Mouse (Mus musculus): ENCODE data around the gene Ets1. TPM values are rescaled to one million over a fixed set of nuclear protein-coding genes. Genes with fewer than 3 reads are reported as not detected.

The Ets1 gene
- polyA plus RNA-seq, 1 experiment, result 0.06 TPM

- H3K9me3 ChIP-seq (ENCODE audit: control insufficient read depth, low read length), result no peaks in the 10 kb centered on the region
These were observed 60.2 kb downstream of the Ets1 start for GRCm38 (mm10) chr9:32696259-32696658.

GRCm38 (mm10) chr9:32696717-32697116 is 60.7 kb downstream of the Ets1 start:
- Histone ChIP-seq H3K4me1 (ENCODE audit: control insufficient read depth) (peaks cover 11% of the 10 kb centered on the region), H3K36me3 (ENCODE audit: control insufficient read depth) (no peaks in the 10 kb centered on the region), H3K27me3 (ENCODE audit: control insufficient read depth) (peaks cover 26% of the 10 kb centered on the region), H3K4me3 (replicated peaks) (peak overlapping the region; percentile 74), H3K9me3 (ENCODE audit: control insufficient read depth, low read length) (no peaks in the 10 kb centered on the region)
- TF ChIP-seq TAL1 (IDR thresholded peaks at IDR 0.05; ENCODE audit: low read length) (no peak), GATA1 (IDR thresholded peaks at IDR 0.05; ENCODE audit: low read length) (no peak)

More at GRCm38 (mm10) chr9:32696259-32696658, 60.2 kb downstream of the Ets1 start:
- no peak for TF ChIP-seq TAL1 (IDR thresholded peaks at IDR 0.05; ENCODE audit: low read length)
- TF ChIP-seq GATA1 (IDR thresholded peaks at IDR 0.05; ENCODE audit: low read length), result no peak
- Histone ChIP-seq H3K36me3 (ENCODE audit: control insufficient read depth) (no peaks in the 10 kb centered on the region), H3K4me1 (ENCODE audit: control insufficient read depth) (peaks cover 11% of the 10 kb centered on the region), H3K27me3 (ENCODE audit: control insufficient read depth) (peaks cover 29% of the 10 kb centered on the region), H3K4me3 (replicated peaks) (peak overlapping the region; percentile 74)

GRCm38 (mm10) chr9:32697291-32698110 is 61.5 kb downstream of the Ets1 start:
- Histone ChIP-seq H3K27me3 (ENCODE audit: control insufficient read depth) (peaks cover 25% of the 10 kb centered on the region), H3K36me3 (ENCODE audit: control insufficient read depth) (no peaks in the 10 kb centered on the region), H3K9me3 (ENCODE audit: control insufficient read depth, low read length) (no peaks in the 10 kb centered on the region), H3K4me1 (ENCODE audit: control insufficient read depth) (peaks cover 11% of the 10 kb centered on the region), H3K4me3 (replicated peaks) (peak overlapping the region; percentile 7)
- no peak for TF ChIP-seq TAL1 (IDR thresholded peaks at IDR 0.05; ENCODE audit: low read length)
- TF ChIP-seq GATA1 (IDR thresholded peaks at IDR 0.05; ENCODE audit: low read length), result no peak

- H3K4me1 ChIP-seq (ENCODE audit: control insufficient read depth), result peaks cover 11% of the 10 kb centered on the region
- no peak overlapping the region for H3K4me3 ChIP-seq (replicated peaks)
- TF ChIP-seq GATA1 (IDR thresholded peaks at IDR 0.05; ENCODE audit: low read length), result no peak
- no peak for TF ChIP-seq TAL1 (IDR thresholded peaks at IDR 0.05; ENCODE audit: low read length)
- H3K9me3 ChIP-seq (ENCODE audit: control insufficient read depth, low read length), result no peaks in the 10 kb centered on the region
- H3K36me3 ChIP-seq (ENCODE audit: control insufficient read depth), result no peaks in the 10 kb centered on the region
- H3K27me3 ChIP-seq (ENCODE audit: control insufficient read depth), result peaks cover 25% of the 10 kb centered on the region
These were observed 62.7 kb downstream of the Ets1 start for GRCm38 (mm10) chr9:32698766-32699165.

DNA sequence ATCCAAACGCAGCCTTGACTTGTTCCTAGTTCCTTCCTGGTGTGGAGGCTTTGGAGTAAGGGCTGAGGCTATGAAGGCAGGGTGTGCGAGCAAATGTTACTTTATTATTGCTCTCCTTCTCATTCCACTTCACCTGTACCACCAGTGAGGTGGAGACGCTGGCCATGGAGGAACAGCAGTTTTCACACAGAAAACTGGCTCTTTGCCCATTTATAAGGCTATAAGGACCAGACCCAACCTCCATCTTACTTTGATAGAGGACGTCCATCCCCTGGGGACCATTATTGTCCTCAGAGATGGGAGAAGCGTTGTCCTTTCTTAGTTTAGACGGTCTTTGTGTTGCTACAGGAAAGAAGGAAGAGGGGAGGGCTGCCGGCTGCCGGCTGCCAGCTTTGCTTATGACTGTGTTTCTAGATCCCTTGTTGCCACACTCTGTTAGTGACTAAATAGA is 63.4 kb downstream of the Ets1 start:
- Histone ChIP-seq H3K9me3 (ENCODE audit: control insufficient read depth, low read length) (no peaks in the 10 kb centered on the region), H3K36me3 (ENCODE audit: control insufficient read depth) (no peaks in the 10 kb centered on the region), H3K27me3 (ENCODE audit: control insufficient read depth) (peaks cover 19% of the 10 kb centered on the region), H3K4me3 (replicated peaks) (no peak overlapping the region), H3K4me1 (ENCODE audit: control insufficient read depth) (peaks cover 11% of the 10 kb centered on the region)
- TF ChIP-seq GATA1 (IDR thresholded peaks at IDR 0.05; ENCODE audit: low read length) (no peak), TAL1 (IDR thresholded peaks at IDR 0.05; ENCODE audit: low read length) (no peak)

DNA sequence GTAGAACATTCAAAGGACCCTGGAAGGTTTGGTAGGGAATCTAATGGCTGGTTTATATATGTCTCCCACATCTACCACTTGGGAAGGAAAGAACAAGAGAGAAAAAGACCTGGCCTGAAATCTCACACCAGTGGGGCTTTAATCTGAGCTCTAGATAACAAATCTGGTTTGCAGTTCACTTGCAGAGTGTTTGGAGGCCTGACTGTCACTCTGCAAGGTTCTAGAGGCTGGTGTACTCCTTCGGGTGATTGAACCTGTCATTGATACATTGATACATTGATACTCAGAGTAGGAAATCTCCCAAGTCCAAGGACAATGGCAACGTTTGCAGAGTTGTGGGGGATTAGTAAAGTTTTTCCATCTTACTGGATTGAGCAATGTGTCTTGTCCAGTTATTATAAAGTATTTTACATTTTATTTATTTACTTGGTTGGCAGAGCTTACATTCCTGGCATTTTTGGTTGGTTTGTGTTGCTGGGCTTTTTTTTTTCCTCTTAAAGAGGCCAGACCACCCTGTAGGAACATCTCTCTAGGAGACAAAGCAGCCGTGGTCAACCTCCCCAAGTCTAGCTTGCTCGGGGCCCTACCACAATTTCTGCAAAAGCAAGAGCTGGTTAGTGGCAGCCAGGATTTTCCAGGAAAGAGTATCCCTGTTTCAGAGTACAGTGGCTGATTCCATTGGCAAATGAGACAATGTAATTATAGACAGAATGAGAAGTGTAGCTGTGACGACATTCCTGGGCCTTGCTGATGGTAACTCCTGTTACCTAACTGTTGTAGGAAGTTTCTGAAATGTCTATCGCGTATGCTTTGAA is 64.3 kb downstream of the Ets1 start:
- Histone ChIP-seq H3K36me3 (ENCODE audit: control insufficient read depth) (no peaks in the 10 kb centered on the region), H3K4me3 (replicated peaks) (no peak overlapping the region), H3K27me3 (ENCODE audit: control insufficient read depth) (peaks cover 19% of the 10 kb centered on the region), H3K9me3 (ENCODE audit: control insufficient read depth, low read length) (no peaks in the 10 kb centered on the region), H3K4me1 (ENCODE audit: control insufficient read depth) (peaks cover 10% of the 10 kb centered on the region)
- TF ChIP-seq TAL1 (IDR thresholded peaks at IDR 0.05; ENCODE audit: low read length) (no peak), GATA1 (IDR thresholded peaks at IDR 0.05; ENCODE audit: low read length) (no peak)

DNA sequence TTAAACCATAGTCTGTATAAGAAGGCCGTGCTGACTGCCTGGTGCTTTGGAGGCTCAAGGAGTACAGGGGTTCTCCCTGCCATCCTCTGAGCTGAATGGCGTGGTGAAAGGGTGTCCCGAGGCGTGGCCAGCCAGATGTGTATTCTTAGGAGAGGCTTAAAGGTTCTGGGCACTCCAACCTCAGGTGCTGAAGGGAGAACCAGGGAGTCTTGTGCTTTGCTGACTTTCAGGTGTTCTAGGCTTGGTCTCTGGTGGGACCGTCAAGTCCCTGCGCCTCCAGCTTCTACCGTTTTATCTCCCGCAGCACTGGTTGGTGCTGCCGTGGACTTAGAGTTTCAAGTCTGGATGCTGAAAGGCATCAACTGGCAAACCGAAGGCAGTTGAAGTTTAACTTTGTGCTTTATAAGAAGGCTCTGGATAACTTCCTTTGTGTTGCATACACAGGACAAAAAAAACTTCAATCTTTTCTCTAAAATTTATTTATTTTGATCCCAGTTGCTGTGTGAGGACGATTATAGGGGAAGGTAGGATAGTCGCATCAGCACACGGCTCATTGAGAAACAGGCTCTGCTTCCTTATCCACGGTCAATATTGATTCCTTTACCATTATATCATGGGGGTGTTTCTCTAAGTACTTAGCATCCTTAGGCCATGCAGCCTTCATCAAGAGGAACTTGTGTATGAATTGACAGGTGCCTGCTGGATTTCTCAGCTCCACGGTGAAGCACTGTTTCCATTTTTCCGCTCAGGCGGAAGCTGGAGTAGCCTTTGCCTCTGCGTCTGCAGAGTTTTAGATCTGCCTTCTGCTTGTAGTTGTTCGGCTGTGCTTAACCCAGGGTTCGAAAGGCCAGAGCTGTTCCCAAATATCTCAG is 65.3 kb downstream of the Ets1 start:
- Histone ChIP-seq H3K9me3 (ENCODE audit: control insufficient read depth, low read length) (no peaks in the 10 kb centered on the region), H3K27me3 (ENCODE audit: control insufficient read depth) (peaks cover 14% of the 10 kb centered on the region), H3K4me3 (replicated peaks) (no peak overlapping the region), H3K4me1 (ENCODE audit: control insufficient read depth) (peaks cover under 1% of the 10 kb centered on the region), H3K36me3 (ENCODE audit: control insufficient read depth) (no peaks in the 10 kb centered on the region)
- no peak for TF ChIP-seq GATA1 (IDR thresholded peaks at IDR 0.05; ENCODE audit: low read length)
- no peak for TF ChIP-seq TAL1 (IDR thresholded peaks at IDR 0.05; ENCODE audit: low read length)

GRCm38 (mm10) chr9:32701998-32702305 is 65.9 kb downstream of the Ets1 start:
- H3K27me3 ChIP-seq (ENCODE audit: control insufficient read depth), result peaks cover 8% of the 10 kb centered on the region

More at GRCm38 (mm10) chr9:32701998-32702305, 65.9 kb downstream of the Ets1 start:
- TF ChIP-seq TAL1 (IDR thresholded peaks at IDR 0.05; ENCODE audit: low read length) (no peak), GATA1 (IDR thresholded peaks at IDR 0.05; ENCODE audit: low read length) (no peak)
- H3K4me3 ChIP-seq (replicated peaks), result no peak overlapping the region
- no peaks in the 10 kb centered on the region for H3K9me3 ChIP-seq (ENCODE audit: control insufficient read depth, low read length)
- H3K36me3 ChIP-seq (ENCODE audit: control insufficient read depth), result no peaks in the 10 kb centered on the region
- H3K4me1 ChIP-seq (ENCODE audit: control insufficient read depth), result no peaks in the 10 kb centered on the region; the same call in 1 of the 2 replicates
